ENCODE assay signal across 20 mouse cellular contexts in genomic region chr1:58497678-58498077, GRCm38 (mm10).
"Had no signal": no experiment of that assay in that cellular context is flagged by ENCODE, and none has a peak within 500 bp of the region (broad histone marks: within the 10 kb centered on the region; RNA-seq: fewer than 3 reads in every experiment).

No protein-coding gene starts in this region.

- H3K4me3 ChIP-seq: liver, embryonic 15.5 days; lung, embryonic 15.5 days; megakaryocyte, embryonic 14.5 days; midbrain, embryonic 13.5 days; midbrain, embryonic 15.5 days; neural tube, embryonic 12.5 days had no signal

- H3K4me1 ChIP-seq: lung, embryonic 15.5 days; midbrain, embryonic 13.5 days; midbrain, embryonic 15.5 days; neural tube, embryonic 12.5 days had no signal

- H3K27me3 ChIP-seq: liver, embryonic 15.5 days; lung, embryonic 15.5 days; megakaryocyte, embryonic 14.5 days; midbrain, embryonic 13.5 days; midbrain, embryonic 15.5 days; neural tube, embryonic 12.5 days had no signal

- H3K9me3 ChIP-seq: liver, embryonic 15.5 days; lung, embryonic 15.5 days; megakaryocyte, embryonic 14.5 days; midbrain, embryonic 13.5 days; midbrain, embryonic 15.5 days; neural tube, embryonic 12.5 days had no signal

- H3K27ac ChIP-seq: liver, embryonic 15.5 days; lung, embryonic 15.5 days; macrophage; midbrain, embryonic 13.5 days; midbrain, embryonic 15.5 days; neural tube, embryonic 12.5 days had no signal

- DNase-seq: liver, postnatal 0 days; lung, adult 2 months; lung, postnatal 14 days; lung, postnatal 36 days; retina, postnatal 1 day; right cerebral cortex, postnatal 14 days; right cerebral cortex, postnatal 4 days; spleen, adult 18-20 months; thymus, adult 2 months; thymus, postnatal 25 days; thymus, postnatal 4 days had no signal

- ATAC-seq: liver, postnatal 0 days; lung, postnatal 0 days; midbrain, embryonic 13.5 days; midbrain, embryonic 15.5 days had no signal

- H3K9ac ChIP-seq: liver, embryonic 15.5 days; liver, postnatal 0 days; lung, embryonic 15.5 days; midbrain, embryonic 13.5 days; midbrain, embryonic 15.5 days; neural tube, embryonic 12.5 days had no signal

- H3K4me2 ChIP-seq: liver, embryonic 15.5 days; lung, embryonic 15.5 days; midbrain, embryonic 11.5 days; midbrain, embryonic 13.5 days; midbrain, embryonic 15.5 days; neural tube, embryonic 12.5 days had no signal
